Comparison of ENCODE assay signal across 19 mouse cellular contexts in the genomic region with DNA sequence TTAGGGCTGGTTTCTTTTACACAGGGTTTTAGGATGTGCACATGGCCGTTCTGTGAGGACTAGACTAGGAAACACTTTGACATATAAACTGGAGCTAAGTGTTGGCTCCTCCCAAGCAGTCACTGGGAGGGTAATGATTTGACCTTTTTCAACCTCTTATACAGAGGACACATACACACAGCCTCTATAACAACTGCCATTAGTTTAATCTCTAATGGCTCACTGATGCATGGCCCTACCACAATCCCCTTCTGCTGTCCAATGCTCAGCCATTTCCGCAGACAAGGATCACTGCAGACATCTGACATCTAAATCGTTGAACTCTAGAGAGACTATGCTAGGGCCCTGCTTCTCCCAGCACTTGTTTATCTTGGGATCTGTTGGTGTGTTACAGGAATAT.
"Had no signal": no experiment of that assay in that cellular context is flagged by ENCODE, and none has a peak within 500 bp of the region (broad histone marks: within the 10 kb centered on the region; RNA-seq: fewer than 3 reads in every experiment).

No protein-coding gene starts in this region.

- H3K36me3 ChIP-seq: limb, embryonic 12.5 days; limb, embryonic 15.5 days; midbrain, embryonic 10.5 days; midbrain, embryonic 15.5 days; neural tube, embryonic 12.5 days; neural tube, embryonic 15.5 days had no signal

- H3K27me3 ChIP-seq: limb, embryonic 12.5 days; limb, embryonic 15.5 days; megakaryocyte, embryonic 14.5 days; midbrain, embryonic 15.5 days; neural tube, embryonic 12.5 days; neural tube, embryonic 15.5 days had no signal

- H3K4me1 ChIP-seq: megakaryocyte, embryonic 14.5 days; midbrain, embryonic 10.5 days; midbrain, embryonic 15.5 days; neural tube, embryonic 12.5 days; neural tube, embryonic 15.5 days had no signal

- H3K4me2 ChIP-seq: limb, embryonic 12.5 days; limb, embryonic 15.5 days; liver, embryonic 11.5 days; lung, embryonic 14.5 days; midbrain, embryonic 15.5 days; neural tube, embryonic 12.5 days; neural tube, embryonic 15.5 days had no signal

- H3K9ac ChIP-seq: limb, embryonic 12.5 days; limb, embryonic 15.5 days; liver, embryonic 14.5 days; liver, postnatal 0 days; lung, embryonic 14.5 days; midbrain, embryonic 15.5 days; neural tube, embryonic 12.5 days; neural tube, embryonic 15.5 days had no signal

- DNase-seq: kidney, adult 2 months; kidney, postnatal 36 days; left cerebral cortex, postnatal 4 days; liver, postnatal 0 days; lung, embryonic 14.5 days; lung, postnatal 36 days; thymus, adult 18-20 months; thymus, postnatal 36 days had no signal

- H3K4me3 ChIP-seq: limb, embryonic 12.5 days; limb, embryonic 15.5 days; megakaryocyte, embryonic 14.5 days; midbrain, embryonic 10.5 days; midbrain, embryonic 15.5 days; neural tube, embryonic 12.5 days; neural tube, embryonic 15.5 days had no signal

- H3K27ac ChIP-seq: limb, embryonic 12.5 days; limb, embryonic 15.5 days; liver, embryonic 14.5 days; midbrain, embryonic 10.5 days; midbrain, embryonic 15.5 days; neural tube, embryonic 12.5 days; neural tube, embryonic 15.5 days had no signal

- ATAC-seq: intestine, postnatal 0 days; liver, postnatal 0 days; lung, postnatal 0 days; midbrain, embryonic 15.5 days had no signal
